Mouse (Mus musculus): ENCODE measurements around the gene Tacc2.
"Not testable (repeated sequence)": the region's sequence is repeated elsewhere in the genome, so short reads cannot be mapped to it uniquely, and the experiment has no call there.

Gene Tacc2

DNA sequence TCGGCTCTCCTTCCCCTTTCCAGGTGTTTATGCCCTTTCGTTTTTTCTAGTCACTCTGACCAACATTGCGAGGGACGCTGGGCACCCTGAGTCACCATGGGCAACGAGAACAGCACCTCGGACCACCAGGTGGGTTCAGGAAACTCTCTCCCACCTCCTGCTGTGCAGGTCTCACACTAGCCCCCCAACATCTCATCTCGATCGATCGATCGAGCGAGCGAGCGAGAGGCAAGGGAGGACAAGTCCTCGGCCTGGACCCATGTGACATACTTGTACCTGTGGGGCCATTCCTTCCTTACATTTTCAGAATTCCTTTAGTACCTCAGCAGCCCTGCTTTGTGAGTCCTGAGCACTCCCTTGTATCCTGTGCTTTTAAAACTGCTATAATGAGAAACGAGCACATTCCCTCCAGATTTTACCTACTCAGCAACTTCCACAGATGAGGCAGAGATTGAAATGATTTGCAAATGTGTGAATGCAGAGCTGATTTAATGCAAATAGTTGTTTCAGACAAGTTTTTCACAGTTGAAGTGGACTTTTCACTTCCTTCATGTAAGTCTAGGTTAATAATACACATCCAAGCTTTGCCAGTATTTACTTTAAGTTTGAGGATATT is at the start of gene Tacc2:
TSS of gene Tacc2 (plus strand) at position 51 of the 616 bp plus-strand sequence.
- no peak for DNase-seq

DNA sequence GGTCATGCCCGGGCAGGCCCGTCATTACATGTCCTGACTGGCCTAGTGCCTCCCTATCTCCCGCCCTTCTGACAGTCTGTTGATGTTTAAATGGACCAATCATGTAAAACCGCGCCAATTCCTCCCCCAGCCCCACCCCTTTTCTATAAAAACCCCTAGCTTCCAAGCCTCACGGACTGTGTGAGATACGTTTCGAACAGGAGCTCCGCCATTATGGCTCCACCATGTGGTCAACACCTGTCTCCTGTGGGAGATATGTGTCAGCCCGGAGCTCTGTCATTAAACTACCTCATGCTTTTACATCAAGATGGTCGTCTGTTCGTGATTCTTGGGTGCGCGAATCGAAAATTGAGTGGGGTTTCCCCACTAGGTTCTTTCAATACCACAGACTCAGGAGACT is 46.1 kb upstream of the Tacc2 start:
- DNase-seq = not testable (repeated sequence)

DNA sequence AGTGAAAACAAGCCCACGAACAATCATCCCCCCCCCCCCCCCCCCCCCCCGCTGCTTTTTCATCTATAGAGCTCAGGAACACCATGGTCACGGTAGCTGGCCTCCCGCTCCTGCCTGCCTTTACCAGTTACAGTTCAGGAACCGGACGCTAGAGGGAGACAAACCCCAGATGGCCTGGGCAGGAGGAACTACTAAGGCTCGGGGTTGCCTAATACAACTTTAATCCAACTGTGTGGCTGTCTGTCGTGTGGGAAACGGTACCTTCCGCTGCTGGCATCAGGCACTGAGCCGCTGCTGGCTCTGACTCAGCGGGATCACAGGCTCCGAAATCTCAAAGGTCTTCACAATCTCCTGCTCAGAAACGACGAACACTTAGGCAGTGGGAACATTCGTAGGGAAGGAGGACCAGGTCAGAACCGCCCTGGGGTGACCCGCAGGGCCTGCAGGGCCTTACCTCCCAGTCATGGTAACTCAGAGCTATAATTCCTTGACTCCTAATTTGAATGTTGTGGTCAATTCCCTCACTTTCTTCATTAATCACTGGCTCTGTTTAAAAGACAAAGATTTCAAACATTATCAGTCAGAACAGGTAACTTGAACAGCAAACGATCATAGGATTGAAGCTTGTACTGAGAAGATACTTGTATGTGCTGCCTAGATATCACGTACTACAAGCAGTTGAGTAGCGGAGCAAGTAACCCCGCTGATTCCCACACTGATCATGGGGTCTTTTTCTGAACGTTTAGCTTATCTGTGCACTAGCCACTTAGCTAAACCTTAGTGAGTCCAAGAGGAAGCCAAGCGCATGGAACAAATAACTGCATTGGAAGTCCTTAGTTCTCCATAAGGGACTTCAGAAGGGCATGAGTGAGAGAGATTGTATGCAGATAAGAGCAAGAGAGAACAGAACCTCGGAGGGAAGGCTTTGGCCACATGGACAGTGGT is 43.6 kb upstream of the Tacc2 start:
- peak; percentile 60 to 88 for DNase-seq

DNA sequence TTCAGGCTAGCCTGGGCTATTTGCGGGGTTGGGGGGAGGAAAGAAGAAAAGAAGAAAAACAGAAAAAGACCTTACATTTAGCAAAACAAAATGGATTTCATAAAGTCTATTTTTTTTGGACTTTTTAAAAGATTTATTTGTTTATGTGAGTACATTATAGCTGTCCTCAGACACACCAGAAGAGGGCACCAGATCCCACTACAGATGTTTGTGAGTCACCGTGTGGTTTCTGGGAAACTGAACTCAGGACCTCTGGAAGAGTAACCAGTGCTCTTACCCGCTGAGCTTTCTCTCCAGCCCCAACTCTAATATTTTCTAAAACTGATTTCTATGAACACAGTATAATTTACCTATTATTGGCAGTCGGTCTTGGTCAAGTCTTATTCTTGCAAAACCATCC is 42.1 kb upstream of the Tacc2 start:
- DNase-seq = no peak

DNA sequence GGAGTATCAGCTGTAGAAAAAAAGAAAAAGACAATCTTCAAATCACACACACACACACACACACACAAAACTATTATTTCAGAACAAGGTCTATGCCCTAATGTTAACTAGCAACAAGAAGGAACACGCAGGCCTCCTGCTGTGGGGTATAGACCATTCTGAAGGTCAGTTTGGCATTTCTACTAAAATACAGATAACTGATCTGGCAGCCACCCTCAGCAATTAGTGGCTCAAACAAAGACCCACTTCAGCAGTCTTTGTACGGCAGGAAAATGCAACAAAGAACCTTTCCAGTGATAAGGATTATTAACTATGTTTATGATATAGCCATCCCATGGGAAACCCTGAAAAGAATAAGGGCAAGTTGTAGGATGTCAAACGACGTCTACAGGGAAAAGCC is 40.2 kb upstream of the Tacc2 start:
- no peak for DNase-seq

DNA sequence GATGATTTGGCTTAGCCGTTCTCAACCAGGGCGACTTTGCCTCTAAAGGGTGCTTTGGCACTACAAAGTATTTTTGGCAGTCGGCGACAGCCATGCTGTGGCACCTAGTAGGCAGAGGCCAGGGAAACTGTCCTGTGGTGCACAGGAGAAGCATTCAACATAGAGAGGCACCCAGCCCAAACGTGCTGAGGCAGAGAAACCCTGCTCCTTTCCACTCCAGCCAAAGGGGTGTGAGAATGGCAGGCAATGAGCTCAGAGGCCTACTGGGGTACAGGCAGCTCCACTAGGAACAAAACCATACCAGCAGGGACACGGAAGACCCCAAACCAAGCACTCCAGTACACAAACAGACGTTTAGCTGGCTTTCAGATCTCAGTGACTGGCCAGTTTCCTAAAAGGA is 37.1 kb upstream of the Tacc2 start:
- no peak for DNase-seq

DNA sequence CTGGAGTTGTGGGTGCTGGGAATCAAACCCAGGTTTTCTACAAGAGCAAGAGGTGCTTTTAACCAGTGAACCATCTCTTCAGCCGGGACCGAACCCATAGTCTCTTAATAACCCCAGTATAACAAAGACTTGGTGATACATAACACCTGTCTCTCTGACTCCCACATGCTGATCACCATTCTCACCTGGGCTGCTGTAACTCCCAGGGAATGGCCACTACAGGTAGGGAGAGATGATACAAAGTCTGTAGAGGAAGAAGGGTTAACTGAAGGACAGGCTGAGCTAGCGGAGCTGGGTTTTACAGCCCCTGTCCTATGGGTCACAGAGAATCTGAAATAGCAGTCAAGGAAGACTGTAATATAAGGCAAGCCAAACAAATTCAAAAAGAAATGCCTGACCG is 34.1 kb upstream of the Tacc2 start:
- no peak for DNase-seq

DNA sequence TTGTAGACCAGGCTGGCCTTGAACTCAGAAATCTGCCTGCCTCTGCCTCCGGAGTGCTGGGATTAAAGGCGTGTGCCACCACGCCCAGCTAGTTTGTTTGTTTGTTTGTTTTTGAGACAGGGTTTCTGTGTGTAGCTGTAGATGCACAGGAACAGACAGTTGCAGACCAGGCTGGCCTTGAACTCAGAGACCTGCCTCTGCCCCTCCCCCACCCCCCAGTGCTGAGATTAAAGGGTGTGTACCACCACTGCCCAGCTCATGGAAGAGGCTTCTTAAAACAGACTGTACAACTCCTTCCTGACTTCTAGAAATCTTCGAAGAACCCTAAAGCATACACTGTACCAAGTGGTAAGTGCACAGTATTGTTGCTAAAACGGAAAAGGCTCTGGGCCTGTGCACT is 31.8 kb upstream of the Tacc2 start:
- no peak for DNase-seq

DNA sequence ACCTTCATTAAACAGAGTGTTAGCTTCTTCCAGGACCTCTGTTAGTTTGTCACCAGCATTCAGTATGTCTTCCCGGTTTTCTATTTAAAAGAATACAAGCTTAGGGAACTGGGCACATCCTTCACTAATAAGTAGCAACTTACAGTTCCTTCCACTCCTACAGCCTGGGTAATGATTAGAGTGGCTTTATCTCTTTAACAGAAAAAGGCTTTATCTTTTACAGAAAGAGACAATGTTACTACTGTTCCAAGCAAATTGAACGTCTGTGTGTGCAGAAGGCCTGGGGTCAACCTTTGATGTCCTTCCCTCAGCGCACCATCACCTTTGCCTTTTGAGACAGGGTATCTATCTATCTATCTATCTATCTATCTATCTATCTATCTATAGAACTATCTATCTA is 31.3 kb upstream of the Tacc2 start:
- no peak for DNase-seq

DNA sequence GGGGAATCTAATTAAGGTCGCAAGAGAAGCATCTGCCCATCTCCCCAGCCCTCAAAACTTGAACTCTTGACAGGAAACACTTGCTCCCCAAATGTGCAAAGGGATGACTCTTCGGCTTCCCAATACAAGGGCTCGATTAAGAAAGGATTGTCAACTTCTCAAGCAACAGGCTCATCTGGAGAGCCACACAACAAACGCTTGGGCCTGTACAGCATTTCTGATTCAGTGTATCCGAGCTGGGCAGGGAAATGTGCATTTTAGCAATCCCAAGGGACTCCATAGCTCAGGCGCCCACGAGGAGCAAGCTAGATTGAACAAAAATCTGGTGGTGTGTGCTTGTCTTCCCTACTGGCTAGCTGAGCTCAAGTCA is 30.8 kb upstream of the Tacc2 start:
- no peak for DNase-seq

DNA sequence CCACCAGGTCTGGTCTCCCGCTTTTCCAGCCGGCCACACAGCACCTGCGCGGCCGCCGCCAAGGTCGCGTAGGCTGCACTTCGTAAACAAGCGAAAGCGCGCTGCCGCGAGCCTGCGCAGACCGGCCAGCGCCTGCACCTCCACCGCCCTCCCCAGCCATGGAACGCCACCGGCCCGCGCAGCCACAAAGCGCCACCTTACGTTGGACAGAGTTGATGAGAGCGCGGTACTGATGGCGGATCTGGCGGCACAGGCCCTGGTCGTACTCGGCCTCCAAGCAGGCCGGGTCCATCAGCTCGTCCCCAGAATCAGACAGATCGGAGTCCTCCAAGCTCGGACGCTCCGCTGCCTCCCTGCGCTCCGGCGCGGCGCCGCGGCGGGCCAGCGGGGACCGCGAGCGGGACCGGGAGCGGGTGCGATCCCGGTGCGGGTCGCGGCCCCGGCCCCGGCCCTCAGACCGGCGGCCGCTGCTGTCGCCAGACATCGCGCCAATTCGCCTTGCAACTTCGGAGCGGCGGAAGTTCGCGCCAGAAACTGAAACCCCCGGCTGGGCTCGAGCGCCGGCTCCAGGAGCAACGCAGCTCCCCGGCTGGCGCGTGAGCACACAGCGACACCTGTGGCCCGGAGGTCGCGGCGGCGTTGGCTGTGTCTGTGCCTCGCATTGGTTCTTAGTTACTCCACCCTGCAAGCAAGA is 30.3 kb upstream of the Tacc2 start:
- peak; percentile 86 to 94 for DNase-seq

DNA sequence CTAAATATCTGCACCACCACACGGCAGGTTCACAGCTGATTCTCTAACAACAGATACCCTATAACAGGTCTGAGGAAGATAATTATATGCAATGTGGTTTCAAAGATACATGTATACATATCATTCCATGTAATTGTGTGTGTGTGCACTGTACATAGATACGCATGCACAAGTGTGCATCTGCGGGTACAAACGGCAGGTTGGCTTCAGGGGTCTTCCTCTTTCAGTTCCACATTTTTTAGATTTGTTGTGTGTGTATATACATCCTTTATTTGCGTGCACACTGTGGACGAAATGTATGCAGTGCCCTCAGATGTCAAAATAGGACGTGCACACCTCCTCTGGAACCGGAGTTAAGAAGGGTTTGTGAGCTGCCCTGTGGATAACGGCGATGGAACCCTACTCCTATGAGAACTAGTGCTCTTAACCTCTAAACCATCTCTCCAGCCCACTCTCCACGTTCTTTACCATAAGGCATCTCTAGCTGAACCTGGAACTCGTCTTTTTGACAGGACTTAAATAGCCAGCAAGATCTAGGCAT is 29.5 kb upstream of the Tacc2 start:
- DNase-seq = peak in 1 of 2 experiments; percentile 6

DNA sequence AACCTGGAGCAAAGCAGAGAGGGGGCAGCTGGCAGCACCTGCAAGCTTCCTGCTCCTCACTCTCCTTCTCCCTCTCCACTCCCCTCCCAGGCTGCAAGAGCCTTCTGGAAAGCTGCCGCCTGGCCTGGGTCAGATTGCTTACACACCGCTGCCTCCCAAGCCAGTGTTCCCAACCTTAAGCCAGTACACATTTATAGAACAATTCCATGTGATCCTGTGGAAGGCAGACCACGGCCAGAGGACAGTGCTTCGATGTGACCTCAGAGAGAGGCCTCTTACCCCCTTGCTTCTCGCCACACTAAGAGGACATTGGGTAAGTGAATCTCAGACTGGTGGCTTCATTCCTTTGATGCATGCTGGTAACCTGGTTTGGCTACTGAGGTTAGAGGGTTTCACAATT is 24.5 kb upstream of the Tacc2 start:
- no peak for DNase-seq

DNA sequence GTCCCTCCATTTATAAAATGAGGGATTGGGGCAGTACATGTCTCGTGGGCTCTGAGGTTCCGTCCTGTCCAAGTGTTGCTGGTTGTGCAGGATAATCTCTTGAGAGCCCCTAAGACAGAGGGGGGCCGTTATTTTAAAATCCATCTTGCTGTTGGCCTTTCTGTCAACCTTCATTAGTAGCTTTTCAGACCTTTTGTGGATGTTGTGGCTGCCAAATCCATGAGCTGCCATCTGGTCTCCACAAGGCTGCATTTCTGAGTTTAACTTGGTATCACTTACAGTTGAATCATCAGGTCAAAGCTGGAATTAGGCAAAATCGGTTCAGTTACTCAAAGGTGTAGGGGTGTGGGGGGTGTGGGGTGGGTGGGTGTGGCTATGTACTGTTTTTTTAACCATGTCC is 23.9 kb upstream of the Tacc2 start:
- no peak for DNase-seq

DNA sequence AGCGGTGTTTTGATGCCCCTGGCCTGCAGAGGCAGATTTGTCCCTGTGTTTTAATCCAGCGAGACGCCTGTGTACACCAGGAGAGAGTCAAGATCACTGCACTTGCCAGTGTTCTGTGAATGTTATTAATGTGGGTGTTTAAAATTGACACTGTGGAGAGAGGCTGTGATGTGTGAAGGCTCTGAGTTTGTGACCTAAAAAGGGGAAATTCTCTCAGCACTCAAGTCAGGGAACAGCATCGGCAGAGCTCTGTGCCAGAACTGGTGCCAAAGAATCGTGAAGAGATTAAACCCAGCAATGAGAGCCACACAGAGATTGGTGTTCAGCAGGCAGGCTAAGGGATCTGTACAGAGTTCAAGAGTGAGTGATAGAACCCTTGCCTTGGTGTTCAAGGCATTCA is 21.6 kb upstream of the Tacc2 start:
- DNase-seq = no peak

DNA sequence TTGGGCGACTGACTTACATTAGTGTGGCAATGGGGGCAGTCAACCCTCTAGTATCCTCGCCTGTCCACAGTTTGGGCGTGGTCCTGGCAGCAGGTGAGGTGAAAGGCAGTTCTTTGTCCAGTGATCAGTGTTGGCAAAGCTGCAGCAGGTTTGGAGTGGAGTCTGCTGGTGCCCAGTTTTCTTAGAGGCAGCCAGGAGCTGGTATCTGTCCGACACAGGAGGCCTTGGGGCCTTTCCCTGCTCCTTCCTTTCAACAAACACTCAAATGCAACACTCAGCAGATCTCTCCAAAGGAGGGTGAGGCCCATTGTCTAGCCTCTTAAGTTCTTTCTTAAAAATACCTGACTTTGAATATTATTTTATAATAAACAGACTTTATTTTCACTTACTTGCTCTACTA is 18.6 kb upstream of the Tacc2 start:
- DNase-seq = no peak

DNA sequence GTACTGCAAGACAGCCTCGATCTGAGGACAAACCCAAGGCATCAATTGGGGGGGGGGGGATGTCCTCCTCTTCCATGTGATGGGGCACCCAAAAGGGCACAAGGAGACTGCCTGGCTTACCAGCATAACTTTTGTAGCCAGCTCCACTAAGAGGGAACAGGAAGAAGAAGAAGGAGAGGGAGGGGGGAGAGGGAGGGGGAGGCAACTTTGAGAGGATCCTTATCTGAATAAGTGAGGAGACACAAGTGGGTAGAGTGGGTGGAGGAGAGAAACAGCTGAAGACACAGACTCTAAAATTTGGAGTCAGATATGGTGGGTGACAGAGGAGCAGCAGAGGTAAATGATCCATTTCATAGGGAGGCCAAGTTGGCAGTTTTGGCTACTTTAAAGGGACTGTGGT is 16.3 kb upstream of the Tacc2 start:
- DNase-seq = no peak

DNA sequence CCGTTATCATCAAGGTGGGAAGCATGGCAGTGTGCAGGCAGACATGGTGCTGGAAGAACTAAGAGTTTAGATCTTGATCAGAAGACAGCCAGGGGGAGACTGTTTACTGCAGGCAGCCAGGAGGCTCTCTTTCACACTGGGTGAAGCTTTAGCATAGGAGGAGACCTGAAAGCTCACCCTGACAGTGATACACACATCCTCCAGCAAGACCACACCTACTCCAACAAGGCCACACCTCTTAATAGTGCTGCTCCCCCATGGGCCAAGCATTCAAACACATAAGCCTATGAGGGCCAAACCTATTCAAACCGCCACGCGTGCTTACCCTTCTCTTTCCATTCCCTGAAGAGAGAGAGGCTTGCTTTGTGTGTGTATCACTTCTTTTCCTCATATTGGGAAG is 14.0 kb upstream of the Tacc2 start:
- DNase-seq = no peak

DNA sequence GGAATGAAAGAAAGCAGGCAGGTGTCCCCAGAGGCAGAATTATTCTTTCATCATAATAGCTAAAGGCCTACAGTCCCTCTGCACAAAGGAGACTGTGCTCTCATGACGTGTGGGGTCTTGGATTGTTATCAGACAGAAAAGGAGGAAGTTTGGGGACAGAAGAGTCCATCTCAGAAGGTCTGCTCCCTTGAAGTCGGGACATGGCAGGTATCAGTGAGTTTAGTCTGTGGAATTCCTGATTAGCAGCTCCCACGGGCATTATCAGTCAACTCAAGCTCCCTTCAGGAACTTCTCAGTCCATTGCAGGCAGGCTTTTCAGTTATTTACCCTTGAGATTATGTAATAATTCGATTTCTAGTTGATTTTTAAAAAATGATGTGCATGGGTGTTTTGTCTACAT is 13.4 kb upstream of the Tacc2 start:
- DNase-seq = no peak

DNA sequence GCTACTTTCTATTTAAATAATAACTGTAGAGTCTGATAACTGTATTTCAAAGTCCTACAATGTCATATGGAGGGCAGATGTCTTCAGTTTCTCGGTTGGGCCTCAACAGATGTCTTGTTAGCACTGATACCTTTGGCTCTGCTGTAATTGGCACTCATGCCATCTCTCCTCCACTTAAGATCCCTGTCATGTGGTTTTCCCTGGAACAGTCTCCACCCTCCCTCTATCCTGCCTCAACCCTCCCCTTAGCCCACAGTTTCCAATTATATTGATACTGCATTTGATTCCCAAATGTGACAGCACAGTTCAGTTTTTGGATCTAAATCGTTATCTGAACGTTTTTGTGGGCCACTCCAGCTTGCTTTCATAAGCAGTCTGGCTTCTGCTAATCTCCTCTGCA is 12.6 kb upstream of the Tacc2 start:
- DNase-seq = no peak

DNA sequence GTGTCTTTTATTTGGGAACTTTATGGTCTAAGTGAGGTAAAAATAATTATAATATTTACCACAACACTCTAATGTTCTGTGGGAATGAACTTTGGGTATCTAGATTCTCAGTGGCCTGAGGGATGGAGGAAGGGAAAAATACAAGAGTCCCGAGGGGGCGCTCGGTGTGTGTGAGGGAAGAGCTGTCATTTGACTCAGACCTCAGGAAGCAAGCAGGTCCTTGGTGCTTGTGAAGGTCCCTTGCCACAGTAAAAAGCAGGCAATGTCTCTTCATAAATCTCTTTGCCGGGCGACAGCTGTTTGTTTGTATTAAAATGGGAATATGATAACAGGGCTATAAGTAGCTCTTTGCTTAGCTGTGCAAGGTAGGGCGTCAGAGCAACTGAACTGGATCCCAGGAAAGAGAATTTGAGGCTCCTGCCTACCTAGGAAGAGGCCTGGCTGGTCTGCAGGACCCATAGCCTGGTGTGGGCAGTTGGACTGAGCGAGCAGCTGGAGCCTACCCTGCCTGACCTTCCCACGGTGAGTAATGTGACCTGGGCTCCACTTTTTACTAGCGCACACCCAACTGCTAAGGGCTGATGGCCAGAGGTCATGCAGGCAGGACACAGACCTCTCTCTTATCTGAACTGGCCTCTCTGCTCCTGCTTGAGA is 8.3 kb upstream of the Tacc2 start:
- DNase-seq = no peak

DNA sequence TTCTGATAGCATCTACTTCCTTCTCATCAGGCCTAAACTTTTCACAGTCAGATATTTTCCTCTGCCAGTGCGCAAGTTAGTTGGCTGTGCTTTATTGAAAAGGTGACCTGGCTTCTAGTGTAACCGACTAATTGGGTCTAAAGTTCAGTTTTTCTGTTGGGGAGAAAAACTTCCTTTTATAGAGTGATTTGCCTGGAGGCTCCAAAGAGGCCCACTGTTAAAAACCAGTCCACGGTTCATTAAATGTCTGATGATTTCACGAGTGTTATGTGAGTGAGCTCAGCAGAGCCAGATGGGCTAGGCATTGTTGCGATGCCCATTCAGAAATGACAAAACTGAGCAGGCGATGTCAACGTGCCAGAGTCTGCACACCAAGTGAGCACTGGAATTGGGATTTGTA is 6.8 kb upstream of the Tacc2 start:
- DNase-seq = no peak

DNA sequence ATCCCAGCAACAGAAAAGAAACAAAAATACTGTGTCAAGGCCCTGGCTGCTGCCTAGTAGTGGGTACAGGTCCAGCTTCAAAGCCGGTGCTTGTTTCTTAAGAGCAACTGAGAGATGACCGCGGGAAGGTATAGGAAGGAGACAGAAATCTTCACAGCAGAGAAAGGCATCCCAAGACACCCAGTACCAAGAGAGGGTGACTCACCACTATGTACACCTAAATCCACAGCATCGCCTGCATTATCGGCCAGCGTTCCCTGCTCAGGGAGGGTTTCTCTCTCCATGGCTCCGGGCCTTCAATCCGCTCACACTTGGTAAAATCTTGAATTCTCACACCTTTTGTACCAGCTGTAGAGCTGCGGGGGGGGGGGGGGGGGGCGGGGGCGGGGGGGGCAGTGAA is 4.4 kb upstream of the Tacc2 start, which contains the start of gene Nsmce4a:
TSS of gene Nsmce4a (minus strand) at position 298 of the 400 bp plus-strand sequence.
- DNase-seq = no peak
